Mouse (Mus musculus): Measurements from ENCODE around the gene Chid1.
"Not testable (repeated sequence)": the region's sequence is repeated elsewhere in the genome, so short reads cannot be mapped to it uniquely, and the experiment has no call there.

Chid1 gene

GRCm38 (mm10) chr7:141463824-141464602 lies 75.6 kb downstream of the Chid1 start:
- no peak for DNase-seq (ENCODE audit: extremely low spot score, low read depth, low spot score)

GRCm38 (mm10) chr7:141462333-141462821 lies 77.3 kb downstream of the Chid1 start:
- no peak for DNase-seq (ENCODE audit: extremely low spot score, low read depth, low spot score)

- DNase-seq (ENCODE audit: extremely low spot score, low read depth, low spot score) = no peak
These were observed 77.9 kb downstream of the Chid1 start for GRCm38 (mm10) chr7:141461521-141462332.

- no peak for DNase-seq (ENCODE audit: extremely low spot score, low read depth, low spot score)
These were observed 79.1 kb downstream of the Chid1 start, which contains the start of gene Cracr2b for GRCm38 (mm10) chr7:141460391-141461113. Gene Cracr2b, plus strand, starts transcription at chr7:141461094.

GRCm38 (mm10) chr7:141460001-141460390 lies 79.7 kb downstream of the Chid1 start:
- no peak for DNase-seq (ENCODE audit: extremely low spot score, low read depth, low spot score)

GRCm38 (mm10) chr7:141459301-141459711 lies 80.4 kb downstream of the Chid1 start:
- DNase-seq (ENCODE audit: extremely low spot score, low read depth, low spot score) = no peak

GRCm38 (mm10) chr7:141458661-141459060 lies 81.0 kb downstream of the Chid1 start:
- no peak for DNase-seq (ENCODE audit: extremely low spot score, low read depth, low spot score)

- DNase-seq (ENCODE audit: extremely low spot score, low read depth, low spot score) = no peak
These were observed 81.5 kb downstream of the Chid1 start for GRCm38 (mm10) chr7:141457986-141458660.

- DNase-seq (ENCODE audit: extremely low spot score, low read depth, low spot score) = no peak
These were observed 82.4 kb downstream of the Chid1 start for GRCm38 (mm10) chr7:141457236-141457635.

- no peak for DNase-seq (ENCODE audit: extremely low spot score, low read depth, low spot score)
These were observed 82.9 kb downstream of the Chid1 start for GRCm38 (mm10) chr7:141456739-141457138.

GRCm38 (mm10) chr7:141455610-141456314 lies 83.9 kb downstream of the Chid1 start:
- DNase-seq (ENCODE audit: extremely low spot score, low read depth, low spot score) = no peak

- no peak for DNase-seq (ENCODE audit: extremely low spot score, low read depth, low spot score)
These were observed 84.6 kb downstream of the Chid1 start, which contains the start of gene Pnpla2 for GRCm38 (mm10) chr7:141454967-141455551. Gene Pnpla2, plus strand, starts transcription at chr7:141455198.

- DNase-seq (ENCODE audit: extremely low spot score, low read depth, low spot score) = no peak
These were observed 86.0 kb downstream of the Chid1 start for GRCm38 (mm10) chr7:141453636-141454035.

- DNase-seq (ENCODE audit: extremely low spot score, low read depth, low spot score) = no peak
These were observed 87.7 kb downstream of the Chid1 start for GRCm38 (mm10) chr7:141451928-141452327.

GRCm38 (mm10) chr7:141447110-141447991 lies 92.3 kb downstream of the Chid1 start, which contains the start of gene Rplp2:
Gene Rplp2, plus strand, starts transcription at chr7:141447370.
- DNase-seq (ENCODE audit: extremely low spot score, low read depth, low spot score) = no peak

GRCm38 (mm10) chr7:141446374-141446773 lies 93.3 kb downstream of the Chid1 start:
- DNase-seq (ENCODE audit: extremely low spot score, low read depth, low spot score) = not testable (repeated sequence)

GRCm38 (mm10) chr7:141443828-141444237 lies 95.8 kb downstream of the Chid1 start, which contains the start of gene Pidd1:
Gene Pidd1, minus strand, starts transcription at chr7:141444025.
- DNase-seq (ENCODE audit: extremely low spot score, low read depth, low spot score) = no peak
